Mouse (Mus musculus): ENCODE data around the gene Gm8229.
"Not testable (repeated sequence)": the region's sequence is repeated elsewhere in the genome, so short reads cannot be mapped to it uniquely, and the experiment has no call there.

Gm8229 gene

DNA sequence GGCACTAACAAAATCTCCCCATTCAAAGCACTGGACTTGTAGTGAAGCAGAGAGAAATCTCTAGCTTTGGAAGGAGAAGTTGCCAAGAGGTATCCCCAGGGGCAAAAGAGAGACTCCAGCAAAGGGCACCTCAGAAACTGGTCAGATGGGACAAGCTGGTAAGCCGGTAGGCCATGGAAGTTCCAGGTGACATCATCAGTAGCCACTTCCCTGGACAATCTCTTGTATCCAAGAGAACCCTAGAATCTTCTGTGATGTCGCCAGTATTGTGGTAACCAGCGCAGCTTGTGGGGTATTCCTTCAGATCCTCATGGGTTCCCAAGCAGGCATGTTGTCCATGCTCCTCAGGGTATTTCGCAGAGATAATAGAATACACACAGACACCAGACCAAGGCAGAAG lies at the start of gene Gm8229:
Gene Gm8229 (plus strand): TSS at position 301 of the 400 bp plus-strand sequence.
- in situ Hi-C loops (cut with MboI, MseI): not testable (repeated sequence)

DNA sequence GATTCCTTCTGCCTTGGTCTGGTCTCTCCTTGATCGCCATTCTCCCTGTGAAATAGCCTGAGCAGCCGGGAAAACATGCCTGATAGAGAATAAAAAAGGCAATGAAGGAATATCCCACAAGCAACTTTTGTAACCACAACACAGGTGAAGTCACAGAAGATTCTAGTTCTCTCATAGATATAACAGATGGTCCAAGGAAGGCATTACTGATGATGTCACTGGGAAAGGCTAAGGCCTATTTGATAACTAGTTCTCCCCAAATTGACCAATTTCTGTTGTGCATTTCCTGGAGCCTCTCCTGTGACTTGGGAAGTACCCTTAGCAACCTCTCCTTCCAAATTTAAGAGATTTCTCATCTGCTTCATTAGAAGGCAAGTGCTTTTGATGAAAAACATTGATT lies 26.7 kb upstream of the Gm8229 start, which contains the start of gene Gm5930:
Gene Gm5930 (minus strand): TSS at position 101 of the 400 bp plus-strand sequence.
- in situ Hi-C loops (cut with MboI, MseI): not testable (repeated sequence)

DNA sequence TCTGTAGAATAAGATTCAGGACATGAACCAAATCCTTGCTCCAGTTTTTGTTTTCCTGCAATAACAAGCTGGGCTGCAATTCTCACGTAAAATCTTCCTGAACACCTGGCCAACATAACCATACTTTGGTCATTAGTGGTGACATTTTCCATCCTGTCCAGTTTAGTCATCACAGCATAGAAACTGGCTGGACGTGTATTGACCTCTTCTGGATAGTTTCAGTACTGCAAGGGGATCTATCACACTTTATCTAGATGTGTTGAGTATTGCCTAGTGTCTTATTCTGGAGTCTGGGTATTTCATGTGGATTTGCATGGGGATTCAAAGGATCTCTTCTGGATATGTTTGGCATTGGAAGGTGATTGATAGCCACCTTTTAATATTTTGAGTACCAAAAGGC lies 3.7 kb upstream of the Gm8229 start:
- in situ Hi-C loops (cut with MboI, MseI): not testable (repeated sequence)

- in situ Hi-C loops (cut with MboI, MseI): not testable (repeated sequence)
These were observed 2.9 kb upstream of the Gm8229 start for GRCm38 (mm10) chr14:44362301-44362700.

GRCm38 (mm10) chr14:44384233-44384632 lies 19.1 kb downstream of the Gm8229 start:
- in situ Hi-C loops (cut with MboI, MseI): loop anchor here (5.0 kb wide), 1 partner anchor 77 kb away; no protein-coding TSS in a partner anchor

DNA sequence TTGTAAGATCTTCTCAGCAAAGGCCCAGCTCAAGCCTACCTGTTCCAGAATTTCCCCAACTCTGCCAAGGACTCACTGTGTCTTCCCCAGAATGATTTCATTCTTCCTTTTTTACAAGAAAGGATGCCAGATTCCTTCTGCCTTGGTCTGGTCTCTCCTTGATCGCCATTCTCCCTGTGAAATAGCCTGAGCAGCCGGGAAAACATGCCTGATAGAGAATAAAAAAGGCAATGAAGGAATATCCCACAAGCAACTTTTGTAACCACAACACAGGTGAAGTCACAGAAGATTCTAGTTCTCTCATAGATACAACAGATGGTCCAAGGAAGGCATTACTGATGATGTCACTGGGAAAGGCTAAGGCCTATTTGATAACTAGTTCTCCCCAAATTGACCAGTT lies 45.4 kb downstream of the Gm8229 start, which contains the start of gene Gm3371:
Gene Gm3371 (minus strand): TSS at position 101 of the 400 bp plus-strand sequence.
- in situ Hi-C loops (cut with MboI, MseI): not testable (repeated sequence)
